Mouse (Mus musculus): Measurements from ENCODE around the gene Gm8094.
"Not testable (repeated sequence)": the region's sequence is repeated elsewhere in the genome, so short reads cannot be mapped to it uniquely, and the experiment has no call there.

Gene Gm8094

GRCm38 (mm10) chr14:43076543-43076942 is at the start of gene Gm8094:
Gm8094 (minus strand) TSS chr14:43076643.
- DNase-seq (ENCODE audit: low read depth): not testable (repeated sequence)

GRCm38 (mm10) chr14:43119673-43120072 is 43.2 kb upstream of the Gm8094 start:
- DNase-seq (ENCODE audit: low read depth): not testable (repeated sequence)

- DNase-seq (ENCODE audit: low read depth): not testable (repeated sequence)
Measured at GRCm38 (mm10) chr14:43100301-43100700, 23.9 kb upstream of the Gm8094 start, which contains the start of gene Gm8104. Gm8104 (plus strand) TSS chr14:43100601.

- not testable (repeated sequence) for DNase-seq (ENCODE audit: low read depth)
Measured at GRCm38 (mm10) chr14:43089103-43089919, 12.9 kb upstream of the Gm8094 start.

- not testable (repeated sequence) for DNase-seq (ENCODE audit: low read depth)
Measured at GRCm38 (mm10) chr14:43084936-43085730, 8.7 kb upstream of the Gm8094 start.

GRCm38 (mm10) chr14:43060179-43060578 is 16.3 kb downstream of the Gm8094 start:
- not testable (repeated sequence) for DNase-seq (ENCODE audit: low read depth)

- DNase-seq (ENCODE audit: low read depth): not testable (repeated sequence)
Measured at GRCm38 (mm10) chr14:43058063-43058462, 18.4 kb downstream of the Gm8094 start.
